Mouse (Mus musculus) liver, embryonic 14.5 days (tissue): ENCODE results near the gene Gpr62. TPM values are rescaled to one million over a fixed set of nuclear protein-coding genes. Genes with fewer than 3 reads are reported as not detected.

ENCODE experiments used
- ATAC-seq: fragments of 200-750 bp; cut with Nextera tagmentation; 2 replicates; pipeline ENCODE4 v1.8.0; 2017; ENCODE audit warnings: moderate number of reproducible peaks, mild to moderate bottlenecking, moderate library complexity; ENCODE audit not compliant: insufficient read depth
- DNase-seq, 3 experiments: peaks; one replicate each; pipeline ENCODE4 v3.0.0-alpha.2; 2012 to 2013; ENCODE audit warnings: low read depth in 3 of 3, low spot score in 3 of 3
- H3K27ac ChIP-seq: fragments of 300-500 bp; sonication (generic); 2 replicates; pipeline ENCODE4 v1.5.1; 2014; ENCODE audit warnings: moderate library complexity, mild to moderate bottlenecking, control low read depth, inconsistent platforms
- H3K27me3 ChIP-seq: fragments of 300-500 bp; sonication (generic); 2 replicates; pipeline ENCODE4 v1.6.1; 2014; ENCODE audit warnings: mild to moderate bottlenecking, low read length, moderate library complexity; ENCODE audit not compliant: control insufficient read depth, insufficient read depth
- H3K36me3 ChIP-seq: fragments of 300-500 bp; sonication (generic); replicated peaks from 2 replicates; pipeline ENCODE4 v1.6.1; 2014; ENCODE audit warnings: low read depth; ENCODE audit not compliant: control insufficient read depth, insufficient read depth
- H3K4me1 ChIP-seq, 2 experiments: fragments of 200-500 bp in 1 of 2; fragments of 300-500 bp in 1 of 2; sonication (generic) in 1 of 2; replicated peaks; 2 replicates each; pipeline ENCODE4 v1.6.1; 2012 to 2014; ENCODE audit warnings: antibody characterized with exemption in 1 of 2, inconsistent platforms in 1 of 2, low read length in 1 of 2; ENCODE audit not compliant: control insufficient read depth in 2 of 2, insufficient read depth in 2 of 2
- H3K4me2 ChIP-seq: fragments of 300-500 bp; sonication (generic); 2 replicates; pipeline ENCODE4 v1.6.1; 2014; ENCODE audit warnings: low read depth, mild to moderate bottlenecking, control low read depth, moderate library complexity
- H3K4me3 ChIP-seq, 2 experiments: fragments of 200-500 bp in 1 of 2; fragments of 300-500 bp in 1 of 2; sonication (generic) in 1 of 2; 2 replicates each; pipeline ENCODE4 v1.5.1; 2012 to 2014; ENCODE audit warnings: low read depth in 2 of 2, low read length in 2 of 2, mild to moderate bottlenecking in 2 of 2, control low read depth in 1 of 2, inconsistent platforms in 1 of 2, moderate library complexity in 1 of 2; ENCODE audit not compliant: insufficient read depth in 1 of 2
- H3K9ac ChIP-seq: fragments of 300-500 bp; sonication (generic); replicated peaks from 2 replicates; pipeline ENCODE4 v1.6.1; 2014; ENCODE audit warnings: mild to moderate bottlenecking, control low read depth, moderate library complexity
- H3K9me3 ChIP-seq: fragments of 300-500 bp; sonication (generic); 2 replicates; pipeline ENCODE4 v1.6.1; 2016; ENCODE audit warnings: low read length, mixed read lengths; ENCODE audit not compliant: control insufficient read depth
- CTCF ChIP-seq: IDR thresholded peaks from 2 replicates; pipeline ENCODE4 v1.5.1; 2016; ENCODE audit warnings: antibody characterized with exemption, low read depth, control low read depth
- EP300 ChIP-seq: IDR thresholded peaks from 2 replicates; pipeline ENCODE4 v1.6.1; 2016; ENCODE audit warnings: antibody characterized with exemption, low read depth
- WGBS: fragments of 180-500 bp; shearing (Covaris S2); extraction: QIAGEN DNeasy Blood & Tissue Kit; methylation state at CpG from one replicate; pipeline ENCODE4 v1.1.7; 2014; ENCODE audit not compliant: insufficient replicate concordance; 5-methylcytosine and 5-hydroxymethylcytosine counted together
- polyA plus RNA-seq, 2 experiments: library from polyadenylated mRNA; depleted of rRNA in 1 of 2; stranded (reverse) in 1 of 2; unstranded in 1 of 2; fragments of >200 nt; fragmentation: Nextera tagmentation in 1 of 2; extraction: Ambion mirVana in 1 of 2; gene quantifications; 2 replicates each; pipeline versions ENCODE4 v1.2.1 to v1.2.3; 2012 to 2014

The Gpr62 gene
- polyA plus RNA-seq, 2 experiments, result not detected

- DNase-seq (peak; percentile 87 to 91 (median 88)), ATAC-seq (peak; percentile 85)
- Histone ChIP-seq H3K4me3 (peak within 1 kb of the TSS; percentile 76 to 94), H3K9me3 (no peaks in the 10 kb centered on the region), H3K27me3 (no peaks in the 10 kb centered on the region), H3K27ac (peak within 1 kb of the TSS; percentile 60), H3K36me3 (peaks cover 28% of the 10 kb centered on the region), H3K4me1 (peaks cover 11 to 32% of the 10 kb centered on the region in 2 experiments), H3K4me2 (peak within 1 kb of the TSS; percentile 79), H3K9ac (peak within 1 kb of the TSS; percentile 87)
- under 1% methylated on average over 55 of the region's 55 CpGs for WGBS
- TF ChIP-seq CTCF (no peak), EP300 (0 out of 2 replicates have a peak, but pooled peaks have one; percentile 21)
Observed at GRCm38 (mm10) chr9:106429221-106430014, 36.3 kb downstream of the Gpr62 start, which contains the start of gene Rpl29. TSS of gene Rpl29 (plus strand) at chr9:106429454.

DNA sequence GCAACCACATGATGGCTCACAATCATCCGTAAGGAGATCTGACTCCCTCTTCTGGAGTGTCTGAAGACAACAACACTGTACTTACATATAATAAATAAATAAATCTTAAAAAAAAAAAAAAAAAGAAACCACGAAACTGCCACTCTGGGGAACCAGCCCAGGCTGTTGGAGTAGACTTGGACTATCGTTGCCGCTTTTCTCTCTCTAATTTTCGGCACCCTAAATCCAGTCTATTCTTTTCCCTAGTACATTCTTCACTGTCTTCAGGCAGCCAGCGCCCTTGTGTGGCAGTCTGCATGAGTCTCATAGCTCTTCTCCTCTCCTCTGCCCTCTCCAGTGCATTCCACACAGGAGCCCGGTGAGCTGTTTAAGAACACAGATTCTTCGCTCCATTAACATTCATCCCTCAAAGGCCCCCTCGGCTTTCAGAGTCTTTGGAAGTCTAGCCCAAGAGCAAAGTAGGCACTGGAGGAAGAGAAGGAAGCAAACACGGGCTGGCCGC is 37.0 kb downstream of the Gpr62 start:
- Histone ChIP-seq H3K4me1 (peaks cover 11 to 30% of the 10 kb centered on the region in 2 experiments), H3K4me3 (peak overlapping the region; percentile 76 to 94), H3K27ac (peak overlapping the region; percentile 60), H3K9me3 (no peaks in the 10 kb centered on the region), H3K4me2 (peak overlapping the region; percentile 79), H3K36me3 (peaks cover 28% of the 10 kb centered on the region), H3K9ac (peak overlapping the region; percentile 15; the same call in 1 of the 2 replicates), H3K27me3 (no peaks in the 10 kb centered on the region)
- WGBS, result 16% methylated on average over 11 of the region's 11 CpGs
- no peak for TF ChIP-seq EP300
- TF ChIP-seq CTCF, result no peak; the same call in 1 of the 2 replicates
- DNase-seq (no peak), ATAC-seq (peak; percentile 33)

DNA sequence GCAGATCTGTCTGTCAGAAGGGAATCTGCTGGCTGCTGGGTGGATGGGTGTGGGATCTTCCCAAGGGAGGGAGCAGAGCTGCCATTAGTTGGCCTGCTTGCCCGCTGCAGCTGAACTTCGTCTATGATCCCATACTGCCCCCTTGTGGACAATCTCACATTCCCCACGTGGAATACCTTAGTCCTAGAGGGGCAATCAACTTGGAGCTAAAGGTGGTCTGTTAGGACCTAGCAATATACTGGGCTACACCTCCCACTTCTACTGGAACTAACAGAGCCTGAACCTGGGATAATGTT is 43.9 kb downstream of the Gpr62 start:
- Histone ChIP-seq H3K9ac (no peak overlapping the region), H3K4me1 (no peaks in the 10 kb centered on the region), H3K27ac (no peak overlapping the region), H3K4me3 (no peak overlapping the region), H3K27me3 (peaks cover 15% of the 10 kb centered on the region), H3K9me3 (no peaks in the 10 kb centered on the region), H3K4me2 (no peak overlapping the region), H3K36me3 (no peaks in the 10 kb centered on the region)
- DNase-seq, result peak; percentile 65 to 69 (median 65)
- ATAC-seq, result peak; percentile 71
- TF ChIP-seq EP300 (no peak), CTCF (peak; percentile 96)
- WGBS, result 0% methylated on average over 3 of the region's 3 CpGs

GRCm38 (mm10) chr9:106421033-106421864 is 44.5 kb downstream of the Gpr62 start:
- DNase-seq, result no peak
- Histone ChIP-seq H3K27me3 (peaks cover 15% of the 10 kb centered on the region), H3K27ac (no peak overlapping the region), H3K4me2 (no peak overlapping the region), H3K9me3 (no peaks in the 10 kb centered on the region), H3K9ac (no peak overlapping the region), H3K4me1 (no peaks in the 10 kb centered on the region), H3K36me3 (no peaks in the 10 kb centered on the region), H3K4me3 (no peak overlapping the region)
- TF ChIP-seq EP300 (no peak), CTCF (no peak)
- ATAC-seq, result peak; percentile 9
- 11% methylated on average over 18 of the region's 18 CpGs for WGBS

GRCm38 (mm10) chr9:106420608-106421007 is 45.1 kb downstream of the Gpr62 start:
- TF ChIP-seq EP300 (no peak), CTCF (no peak)
- no peak for DNase-seq
- no peak overlapping the region for H3K4me2 ChIP-seq
- H3K36me3 ChIP-seq, result no peaks in the 10 kb centered on the region
- peaks cover 15% of the 10 kb centered on the region for H3K27me3 ChIP-seq
- no peak for ATAC-seq
- H3K4me1 ChIP-seq, result no peaks in the 10 kb centered on the region
- H3K9me3 ChIP-seq, result no peaks in the 10 kb centered on the region
- no peak overlapping the region for H3K4me3 ChIP-seq
- no peak overlapping the region for H3K9ac ChIP-seq
- 0% methylated on average over 2 of the region's 2 CpGs for WGBS
- no peak overlapping the region for H3K27ac ChIP-seq
